Mouse (Mus musculus): Measurements from ENCODE around the gene Pde5a. TPM values are rescaled to one million over a fixed set of nuclear protein-coding genes. Genes with fewer than 3 reads are reported as not detected.

Gene Pde5a
- total RNA-seq, 4 experiments from 2014 or later: 10.3 to 17.1 (median 12.9) TPM

Other genes starting within 250 kb of the Pde5a start
- 10 to 100 TPM; 25.9 to 34.5 (median 31.4) TPM for gene Fnbp1l, start 109.2 kb upstream of the Pde5a start, total RNA-seq (2022)
- not detected for gene Fabp2, start 166.1 kb downstream of the Pde5a start, total RNA-seq (2022)
- not detected for gene Gm10959, start 190.4 kb downstream of the Pde5a start, total RNA-seq (2022)
- gene 1810037I17Rik, start 195.3 kb downstream of the Pde5a start, total RNA-seq (2022): 10 to 100 TPM; 43.3 to 54.4 (median 47.0) TPM